Mouse (Mus musculus): ENCODE results near the gene Tbata.

Tbata gene

DNA sequence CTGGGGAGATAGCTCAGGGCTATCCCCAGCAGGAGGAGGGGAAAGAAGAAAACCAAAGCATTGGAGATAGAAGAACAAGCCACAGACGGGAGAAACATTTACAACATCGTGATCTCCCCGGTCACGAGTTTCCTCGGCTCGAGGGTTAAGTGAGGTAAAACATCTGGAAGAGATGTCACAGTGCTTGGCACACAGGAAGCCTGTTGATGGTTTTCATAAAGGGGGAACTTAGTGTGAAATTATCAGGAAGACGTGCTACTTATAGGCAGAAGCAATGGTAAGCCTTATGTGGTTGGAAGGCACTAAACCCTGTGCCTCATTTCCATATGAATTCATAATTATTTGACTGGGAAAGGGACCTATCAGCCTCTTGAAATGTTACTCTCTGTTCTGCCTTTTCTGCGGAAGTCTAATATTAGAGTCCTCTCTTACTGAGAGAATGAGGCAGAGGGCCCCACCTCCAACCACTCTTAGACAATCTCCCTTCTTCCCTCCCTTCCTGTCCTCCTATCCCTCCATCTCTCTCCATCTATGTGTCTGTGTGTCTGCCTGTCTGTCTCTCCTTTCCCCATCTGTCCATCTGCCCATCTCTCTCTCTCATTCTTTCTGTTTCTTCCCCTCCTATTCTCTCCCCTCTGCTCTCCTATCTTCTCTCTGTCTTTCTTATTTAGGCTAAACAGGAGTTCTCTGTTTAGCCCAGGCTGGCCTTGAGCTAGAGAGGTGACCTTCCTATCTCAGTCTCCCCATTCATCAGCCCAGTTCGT, 4.2 kb upstream of the Tbata start:
- no peak for DNase-seq

GRCm38 (mm10) chr10:61168393-61168792, 3.4 kb upstream of the Tbata start:
- no peak for DNase-seq

GRCm38 (mm10) chr10:61172496-61172895, 742 bp downstream of the Tbata start:
- no peak for DNase-seq

DNA sequence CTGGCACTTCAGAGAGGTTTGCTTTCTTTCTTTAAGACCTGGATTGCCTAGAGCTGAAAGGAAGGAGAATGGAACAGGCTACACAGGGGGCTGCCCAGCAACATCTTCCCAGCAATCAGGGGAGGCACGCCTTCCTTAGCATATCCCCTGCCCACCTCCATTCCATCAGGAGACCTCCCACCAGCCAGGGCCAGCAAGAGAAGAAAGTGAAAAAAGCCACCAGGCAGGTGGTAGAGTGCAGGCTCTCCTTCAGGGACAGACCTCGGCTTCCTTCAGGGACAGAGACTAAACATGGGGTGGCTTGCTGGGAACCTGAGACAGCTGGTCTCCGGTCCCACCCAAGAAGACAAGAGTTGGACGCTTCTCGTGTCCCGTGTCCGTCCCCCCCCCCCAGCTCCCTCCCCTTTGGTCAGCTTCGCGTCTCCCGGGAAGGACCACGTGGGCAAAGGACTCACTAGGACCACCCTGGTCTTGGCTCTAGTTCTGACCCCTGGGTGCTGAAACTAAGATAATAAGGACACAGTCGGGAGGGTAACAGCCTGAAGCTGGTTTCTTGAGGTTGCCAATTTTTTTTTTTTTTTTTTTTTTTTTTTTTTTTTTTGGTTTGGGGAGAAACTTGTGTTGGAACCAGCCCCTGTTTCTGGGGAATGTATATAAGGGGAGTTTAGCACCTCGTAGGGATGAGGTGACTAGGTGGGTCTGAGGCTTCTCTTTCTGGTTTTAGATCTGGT, 3.1 kb downstream of the Tbata start:
- DNase-seq, result no peak

GRCm38 (mm10) chr10:61175442-61176204, 3.9 kb downstream of the Tbata start:
- DNase-seq, result peak in 1 of 2 experiments; percentile 32

GRCm38 (mm10) chr10:61176221-61176790, 4.6 kb downstream of the Tbata start:
- no peak for DNase-seq

DNA sequence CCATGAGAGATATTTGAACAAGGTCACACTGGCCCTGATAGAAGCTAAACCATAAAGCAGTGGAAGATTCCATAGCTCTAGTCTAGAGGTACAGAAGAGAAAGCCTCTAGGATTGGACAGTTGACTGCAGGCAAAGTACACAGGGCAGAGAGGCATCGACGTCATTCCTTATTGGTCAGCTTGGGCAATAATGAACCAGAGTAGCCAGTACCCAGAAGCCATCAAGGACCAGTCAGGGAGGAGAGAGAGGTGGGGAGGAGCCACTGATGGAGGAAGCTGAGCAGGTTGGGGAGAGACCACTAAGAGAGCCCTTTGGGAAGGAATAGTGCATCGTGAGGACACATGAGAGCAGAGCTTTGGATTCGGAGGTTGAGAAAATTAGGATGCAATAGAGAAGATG, 6.0 kb downstream of the Tbata start:
- DNase-seq, result no peak

- DNase-seq, result no peak
Observed at GRCm38 (mm10) chr10:61178687-61179086, 6.9 kb downstream of the Tbata start.

- DNase-seq, result no peak
Observed at GRCm38 (mm10) chr10:61179927-61180326, 8.2 kb downstream of the Tbata start.

DNA sequence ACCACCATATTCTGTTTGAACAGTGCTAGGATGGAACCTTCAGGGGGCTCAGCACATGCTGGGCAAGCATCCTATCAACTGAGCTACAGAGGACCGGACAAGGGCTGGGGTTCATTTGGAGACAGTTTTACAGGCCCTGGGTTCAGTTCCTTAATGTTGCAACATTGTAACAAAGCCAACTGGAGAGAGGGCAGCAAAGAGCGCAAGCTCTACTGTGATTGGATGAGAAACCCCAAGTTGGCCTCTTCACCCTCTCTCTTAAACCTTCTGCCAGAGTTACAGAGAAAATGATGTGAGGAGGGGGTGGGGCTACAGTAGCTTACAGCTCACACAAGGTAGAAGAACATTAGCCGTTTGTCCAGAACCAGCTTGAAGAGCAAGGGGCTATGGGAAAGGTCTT, 15.2 kb downstream of the Tbata start:
- DNase-seq, result no peak

- DNase-seq, result no peak
Observed at GRCm38 (mm10) chr10:61188010-61188409, 16.3 kb downstream of the Tbata start.

GRCm38 (mm10) chr10:61194611-61195010, 22.9 kb downstream of the Tbata start:
- no peak for DNase-seq

DNA sequence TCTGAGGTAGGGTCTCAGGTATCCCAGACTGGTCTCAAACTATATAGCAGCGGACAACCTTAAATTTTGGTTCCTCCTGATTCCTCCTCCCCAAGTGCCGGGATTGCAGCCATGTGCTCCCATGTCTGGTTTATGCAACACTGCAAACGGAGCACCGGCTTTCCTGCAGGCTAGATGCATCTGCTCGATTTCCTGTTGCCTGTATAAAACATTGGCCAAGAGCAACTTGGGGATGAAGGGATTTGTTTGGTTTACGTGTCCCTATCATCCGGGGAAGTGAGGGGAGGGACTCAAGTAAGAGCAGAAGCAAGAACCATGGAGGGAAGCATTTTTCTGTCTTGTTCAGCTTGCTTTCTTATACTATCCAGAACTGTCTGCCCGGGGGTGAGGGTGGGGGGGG, 23.5 kb downstream of the Tbata start:
- no peak for DNase-seq

DNA sequence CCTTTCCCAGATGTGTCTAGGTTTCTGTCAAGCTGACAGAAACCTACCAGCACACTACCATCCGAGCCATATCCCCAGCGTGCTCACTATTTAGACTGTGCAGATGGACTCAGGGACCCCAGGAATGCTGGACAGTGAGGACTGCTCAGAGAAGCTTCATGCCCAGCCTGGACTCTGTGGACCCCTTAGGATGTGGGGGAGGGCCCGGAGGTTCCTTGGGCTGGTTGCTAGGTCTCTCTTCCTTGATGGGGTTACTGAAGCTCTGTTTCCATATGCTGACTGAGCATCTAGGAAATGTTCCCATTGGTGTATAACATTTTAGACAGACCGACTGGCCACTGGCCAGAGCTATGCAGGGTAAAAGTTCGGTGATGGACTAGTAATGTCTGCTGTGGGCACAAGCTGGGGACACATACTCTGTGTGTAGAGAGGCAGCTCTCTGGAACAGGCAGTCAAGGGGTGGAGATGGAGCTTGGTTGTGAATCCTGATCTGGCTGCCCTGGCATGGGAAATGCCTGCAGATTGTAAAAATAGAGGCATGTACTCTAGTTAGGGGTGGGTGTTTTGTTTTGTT, 24.1 kb downstream of the Tbata start:
- peak in 1 of 2 experiments; percentile 56 for DNase-seq

GRCm38 (mm10) chr10:61199566-61200213, 27.9 kb downstream of the Tbata start:
- peak; percentile 72 to 81 for DNase-seq

DNA sequence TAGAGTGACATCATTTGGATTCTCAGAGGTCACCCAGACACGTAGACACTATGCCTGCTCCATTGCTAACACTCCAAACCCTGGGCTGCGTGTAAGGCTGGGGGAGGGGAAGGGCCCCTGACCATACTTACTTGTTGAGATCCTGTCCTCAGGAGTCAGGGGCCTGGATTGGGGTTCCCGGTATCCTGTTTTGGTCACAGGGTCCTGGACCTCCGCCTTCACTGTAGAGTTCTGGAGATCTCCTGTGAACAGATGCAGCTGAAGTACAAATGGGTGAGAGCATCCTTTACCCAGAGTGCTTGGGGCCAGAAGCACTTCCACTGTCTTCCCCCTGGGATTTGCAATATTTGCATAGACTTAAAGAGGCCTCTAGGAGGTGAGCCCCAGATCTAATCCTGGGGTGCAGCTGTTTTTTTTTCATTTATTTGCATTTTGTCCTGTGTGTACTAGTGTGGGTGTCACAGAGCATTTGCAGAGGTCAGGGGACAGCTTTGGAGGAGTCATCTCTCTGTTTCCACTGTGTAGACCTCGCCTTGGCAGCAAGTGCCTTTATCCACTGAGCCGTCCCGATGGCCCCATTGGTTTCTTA, 28.6 kb downstream of the Tbata start:
- no peak for DNase-seq

GRCm38 (mm10) chr10:61200998-61201397, 29.2 kb downstream of the Tbata start:
- no peak for DNase-seq

GRCm38 (mm10) chr10:61201596-61202318, 30.0 kb downstream of the Tbata start:
- DNase-seq, result no peak

DNA sequence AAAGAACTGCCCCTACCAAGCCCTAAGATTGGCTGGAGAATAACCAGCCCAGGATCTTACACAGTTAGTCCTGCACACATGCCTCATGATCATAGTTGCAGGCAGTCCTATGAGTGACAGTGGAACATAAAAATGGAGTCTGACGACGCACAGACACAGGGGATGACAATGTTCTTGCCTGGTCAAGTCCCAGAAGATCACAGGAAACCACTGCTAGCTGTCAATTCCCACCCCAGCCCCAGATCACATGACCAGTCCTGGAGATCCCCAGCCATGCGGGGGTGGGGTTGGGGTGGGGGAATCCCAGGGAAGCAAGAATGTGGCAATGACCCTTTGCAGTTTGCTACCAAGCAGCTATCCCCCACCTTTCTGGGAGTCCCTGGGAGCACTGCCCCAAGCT, 32.2 kb downstream of the Tbata start:
- DNase-seq, result no peak

GRCm38 (mm10) chr10:61208114-61208684, 36.4 kb downstream of the Tbata start:
- DNase-seq, result no peak

DNA sequence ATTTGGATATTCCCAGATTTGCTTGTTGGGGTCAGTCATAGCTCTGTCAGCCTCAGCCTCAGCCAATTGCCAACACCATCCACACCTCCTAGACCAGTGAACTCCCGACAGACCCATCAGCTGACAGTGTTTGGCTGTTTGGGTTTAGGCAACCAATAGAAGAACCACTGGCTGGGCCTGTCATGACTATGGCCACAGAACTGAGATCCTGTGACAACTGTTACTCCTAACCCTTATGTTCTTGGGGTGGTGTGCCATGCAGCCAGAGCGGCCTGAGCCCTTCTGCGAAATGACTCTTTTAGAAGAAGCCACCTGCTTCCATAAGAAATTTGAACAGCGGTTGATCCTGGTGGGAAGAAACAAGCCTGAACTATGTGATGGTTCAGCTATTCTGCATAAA, 39.4 kb downstream of the Tbata start:
- no peak for DNase-seq

All from lung, postnatal 4 days (tissue).